Mouse (Mus musculus): ENCODE measurements around the gene Bhlhe41. TPM values are rescaled to one million over a fixed set of nuclear protein-coding genes. Genes with fewer than 3 reads are reported as not detected.

The Bhlhe41 gene
- polyA plus RNA-seq, 1 experiment, result 2.7 TPM

DNA sequence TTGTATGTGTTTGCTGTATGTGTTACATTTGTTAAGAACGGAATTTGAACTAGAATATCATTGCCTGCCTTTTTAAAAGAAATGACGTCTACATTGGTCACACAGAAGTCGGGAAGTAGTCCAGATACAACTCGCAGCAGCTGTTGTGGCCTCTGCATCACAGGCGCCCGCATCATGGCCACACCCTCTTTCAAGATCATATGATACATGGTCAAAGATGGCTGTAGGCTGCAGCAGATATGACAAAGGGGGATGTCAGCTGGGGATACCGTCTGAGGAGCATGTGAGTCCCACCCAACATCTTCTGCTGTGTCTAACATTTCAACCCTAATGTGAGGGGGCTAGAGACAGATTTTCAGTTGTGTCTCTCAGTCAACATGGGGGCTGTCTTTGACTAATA lies 6.7 kb upstream of the Bhlhe41 start:
- Histone ChIP-seq H3K27ac (ENCODE audit: insufficient read depth, low read depth, low read length) (no peak overlapping the region), H3K27me3 (ENCODE audit: control insufficient read depth, insufficient read depth, low read length) (no peaks in the 10 kb centered on the region)
- 80% methylated on average over 7 of the region's 7 CpGs for WGBS

DNA sequence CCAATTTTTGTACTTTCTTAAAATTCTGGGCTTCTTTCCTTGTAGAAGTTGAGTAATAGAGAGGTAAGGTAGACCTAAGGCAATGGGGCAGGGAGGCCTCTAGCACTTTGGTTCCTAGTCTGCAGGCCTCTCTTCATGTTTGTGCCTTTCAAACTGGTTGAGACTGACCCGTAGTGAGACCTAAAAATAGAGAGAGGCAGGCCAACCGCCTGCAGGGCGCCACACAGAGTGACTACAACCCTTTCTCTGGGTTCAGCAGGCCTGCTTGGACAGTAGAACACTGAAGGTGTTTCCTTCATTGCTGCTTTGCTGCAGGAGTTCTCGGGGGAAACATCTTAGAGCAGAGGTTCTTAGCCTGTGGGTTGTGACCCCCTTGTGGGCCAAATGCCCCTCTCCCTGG lies 5.6 kb upstream of the Bhlhe41 start:
- H3K27ac ChIP-seq (ENCODE audit: insufficient read depth, low read depth, low read length), result no peak overlapping the region
- no peaks in the 10 kb centered on the region for H3K36me3 ChIP-seq (ENCODE audit: control insufficient read depth, insufficient read depth, low read length)
- no peak overlapping the region for H3K4me3 ChIP-seq (ENCODE audit: low read depth, low read length)
- WGBS, result 69% methylated on average over 4 of the region's 4 CpGs
- H3K27me3 ChIP-seq (ENCODE audit: control insufficient read depth, insufficient read depth, low read length), result peaks cover 7% of the 10 kb centered on the region; the same call in 1 of the 2 replicates
- no peak for TF ChIP-seq CTCF (IDR thresholded peaks at IDR 0.05; ENCODE audit: extremely low read depth, insufficient read length, insufficient replicate concordance, low read depth, low read length)
- TF ChIP-seq POLR2A (IDR thresholded peaks at IDR 0.05; ENCODE audit: low read depth, low read length), result no peak
- H3K4me1 ChIP-seq (ENCODE audit: control insufficient read depth, insufficient read depth, insufficient read length, low read length), result peaks cover 6% of the 10 kb centered on the region; the same call in 1 of the 2 replicates

More for the DNA sequence above, 6.7 kb upstream of the Bhlhe41 start:
- TF ChIP-seq CTCF (IDR thresholded peaks at IDR 0.05; ENCODE audit: extremely low read depth, insufficient read length, insufficient replicate concordance, low read depth, low read length) (no peak), POLR2A (IDR thresholded peaks at IDR 0.05; ENCODE audit: low read depth, low read length) (no peak)
- H3K36me3 ChIP-seq (ENCODE audit: control insufficient read depth, insufficient read depth, low read length), result no peaks in the 10 kb centered on the region
- H3K4me1 ChIP-seq (ENCODE audit: control insufficient read depth, insufficient read depth, insufficient read length, low read length), result no peaks in the 10 kb centered on the region
- no peak overlapping the region for H3K4me3 ChIP-seq (ENCODE audit: low read depth, low read length)

DNA sequence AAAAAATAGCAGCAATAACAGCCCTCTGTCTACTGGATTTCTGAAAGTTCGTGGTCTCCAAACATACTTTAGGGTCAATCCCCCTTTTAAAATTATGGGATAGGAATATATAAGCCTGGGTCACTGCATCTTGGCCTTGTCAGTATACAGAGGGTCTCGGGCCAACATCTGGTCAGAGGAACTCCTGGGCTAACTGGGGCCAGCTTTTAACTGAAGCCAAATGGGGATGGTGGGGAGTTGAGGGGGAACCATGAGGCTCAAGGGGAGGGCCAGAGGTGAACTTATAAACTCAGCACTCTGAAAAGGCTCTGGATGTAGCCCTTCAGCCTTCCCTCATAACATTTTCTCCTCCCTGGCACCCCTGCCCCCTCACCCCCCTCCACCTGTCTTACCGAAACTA lies 1.8 kb upstream of the Bhlhe41 start:
- Histone ChIP-seq H3K27me3 (ENCODE audit: control insufficient read depth, insufficient read depth, low read length) (peaks cover 29% of the 10 kb centered on the region), H3K27ac (ENCODE audit: insufficient read depth, low read depth, low read length) (no peak overlapping the region), H3K4me3 (ENCODE audit: low read depth, low read length) (no peak overlapping the region), H3K36me3 (ENCODE audit: control insufficient read depth, insufficient read depth, low read length) (no peaks in the 10 kb centered on the region), H3K4me1 (ENCODE audit: control insufficient read depth, insufficient read depth, insufficient read length, low read length) (peaks cover 6% of the 10 kb centered on the region; the same call in 1 of the 2 replicates)
- 68% methylated on average over 3 of the region's 3 CpGs for WGBS
- TF ChIP-seq CTCF (IDR thresholded peaks at IDR 0.05; ENCODE audit: extremely low read depth, insufficient read length, insufficient replicate concordance, low read depth, low read length) (no peak), POLR2A (IDR thresholded peaks at IDR 0.05; ENCODE audit: low read depth, low read length) (no peak)

DNA sequence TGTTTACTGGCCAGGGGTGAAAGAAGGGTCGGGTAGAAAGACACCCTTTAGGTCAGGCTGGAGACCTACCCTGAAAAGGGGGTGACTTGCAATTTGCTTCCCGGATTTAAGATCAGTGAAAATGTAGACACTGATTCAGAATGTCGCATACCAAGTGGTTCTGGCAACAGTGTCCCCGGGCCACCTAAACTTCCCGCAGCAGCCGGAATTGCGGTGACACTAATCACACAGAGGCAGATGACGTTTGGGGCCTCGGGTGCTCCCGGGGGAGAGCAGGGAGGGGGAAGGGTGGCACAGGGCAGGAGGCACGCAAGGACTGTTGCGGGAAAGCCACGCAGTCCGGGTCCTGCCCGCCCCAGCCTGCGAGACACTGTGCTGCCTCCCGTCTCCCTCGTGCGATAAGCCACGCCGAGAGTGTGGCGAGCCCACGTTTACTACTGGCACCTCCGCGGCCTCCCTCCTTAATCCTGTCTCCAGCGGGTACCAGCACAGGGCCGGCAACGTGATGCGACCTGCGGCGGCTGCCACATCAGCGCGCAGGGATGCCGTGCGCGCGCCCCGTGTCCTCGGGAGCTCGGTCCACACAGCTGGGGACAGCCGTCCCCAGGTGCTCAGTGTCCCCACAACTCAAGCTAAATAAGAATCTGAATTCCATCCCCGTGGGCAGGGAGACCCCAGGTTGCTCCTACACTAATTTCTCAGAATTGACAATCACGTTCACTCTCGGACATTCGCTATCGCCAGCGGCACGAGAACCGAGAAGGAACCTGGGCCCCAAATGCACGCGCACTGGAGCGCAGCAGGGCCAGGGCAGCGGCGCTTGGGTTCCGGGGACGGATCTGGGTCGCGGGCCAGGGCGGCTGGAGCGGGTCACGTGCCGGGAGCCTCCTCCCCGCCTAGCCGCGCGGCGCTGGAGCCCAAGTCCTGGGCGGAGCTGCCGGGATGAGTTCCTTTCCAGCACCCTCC lies 811 bp upstream of the Bhlhe41 start:
- WGBS, result 1% methylated on average over 69 of the region's 69 CpGs
- Histone ChIP-seq H3K4me1 (ENCODE audit: control insufficient read depth, insufficient read depth, insufficient read length, low read length) (peaks cover 6% of the 10 kb centered on the region; the same call in 1 of the 2 replicates), H3K27ac (ENCODE audit: insufficient read depth, low read depth, low read length) (peak overlapping the region; percentile 82), H3K27me3 (ENCODE audit: control insufficient read depth, insufficient read depth, low read length) (peaks cover 29% of the 10 kb centered on the region), H3K4me3 (ENCODE audit: low read depth, low read length) (peak overlapping the region; percentile 64), H3K36me3 (ENCODE audit: control insufficient read depth, insufficient read depth, low read length) (no peaks in the 10 kb centered on the region)
- TF ChIP-seq CTCF (IDR thresholded peaks at IDR 0.05; ENCODE audit: extremely low read depth, insufficient read length, insufficient replicate concordance, low read depth, low read length) (no peak), POLR2A (IDR thresholded peaks at IDR 0.05; ENCODE audit: low read depth, low read length) (0 out of 2 replicates have a peak, but pooled peaks have one; percentile 37)

DNA sequence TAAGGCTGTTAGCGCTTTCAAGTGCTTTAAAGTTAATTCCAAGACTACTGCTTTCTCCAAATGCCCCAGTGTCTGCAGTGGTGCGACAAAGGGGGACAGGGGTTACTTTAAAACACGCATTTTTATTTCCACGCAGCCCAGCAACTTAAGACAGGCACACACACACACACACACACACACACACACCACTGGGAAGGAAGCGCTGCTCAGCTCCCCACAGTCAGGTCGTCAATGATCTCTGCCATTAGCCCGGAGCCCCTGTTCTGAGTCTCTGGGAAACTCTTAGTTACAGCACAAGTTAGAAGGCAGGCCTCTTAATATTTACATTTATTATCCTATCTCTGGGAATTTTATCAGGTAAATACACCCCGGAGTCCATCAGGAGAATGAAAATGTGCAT lies 1.2 kb downstream of the Bhlhe41 start:
- Histone ChIP-seq H3K4me1 (ENCODE audit: control insufficient read depth, insufficient read depth, insufficient read length, low read length) (peaks cover 6% of the 10 kb centered on the region; the same call in 1 of the 2 replicates), H3K27ac (ENCODE audit: insufficient read depth, low read depth, low read length) (peak overlapping the region; percentile 49; the same call in 1 of the 2 replicates), H3K4me3 (ENCODE audit: low read depth, low read length) (peak overlapping the region; percentile 61), H3K36me3 (ENCODE audit: control insufficient read depth, insufficient read depth, low read length) (no peaks in the 10 kb centered on the region), H3K27me3 (ENCODE audit: control insufficient read depth, insufficient read depth, low read length) (peaks cover 29% of the 10 kb centered on the region)
- no peak for TF ChIP-seq POLR2A (IDR thresholded peaks at IDR 0.05; ENCODE audit: low read depth, low read length)
- TF ChIP-seq CTCF (IDR thresholded peaks at IDR 0.05; ENCODE audit: extremely low read depth, insufficient read length, insufficient replicate concordance, low read depth, low read length), result no peak
- 5% methylated on average over 8 of the region's 8 CpGs for WGBS

DNA sequence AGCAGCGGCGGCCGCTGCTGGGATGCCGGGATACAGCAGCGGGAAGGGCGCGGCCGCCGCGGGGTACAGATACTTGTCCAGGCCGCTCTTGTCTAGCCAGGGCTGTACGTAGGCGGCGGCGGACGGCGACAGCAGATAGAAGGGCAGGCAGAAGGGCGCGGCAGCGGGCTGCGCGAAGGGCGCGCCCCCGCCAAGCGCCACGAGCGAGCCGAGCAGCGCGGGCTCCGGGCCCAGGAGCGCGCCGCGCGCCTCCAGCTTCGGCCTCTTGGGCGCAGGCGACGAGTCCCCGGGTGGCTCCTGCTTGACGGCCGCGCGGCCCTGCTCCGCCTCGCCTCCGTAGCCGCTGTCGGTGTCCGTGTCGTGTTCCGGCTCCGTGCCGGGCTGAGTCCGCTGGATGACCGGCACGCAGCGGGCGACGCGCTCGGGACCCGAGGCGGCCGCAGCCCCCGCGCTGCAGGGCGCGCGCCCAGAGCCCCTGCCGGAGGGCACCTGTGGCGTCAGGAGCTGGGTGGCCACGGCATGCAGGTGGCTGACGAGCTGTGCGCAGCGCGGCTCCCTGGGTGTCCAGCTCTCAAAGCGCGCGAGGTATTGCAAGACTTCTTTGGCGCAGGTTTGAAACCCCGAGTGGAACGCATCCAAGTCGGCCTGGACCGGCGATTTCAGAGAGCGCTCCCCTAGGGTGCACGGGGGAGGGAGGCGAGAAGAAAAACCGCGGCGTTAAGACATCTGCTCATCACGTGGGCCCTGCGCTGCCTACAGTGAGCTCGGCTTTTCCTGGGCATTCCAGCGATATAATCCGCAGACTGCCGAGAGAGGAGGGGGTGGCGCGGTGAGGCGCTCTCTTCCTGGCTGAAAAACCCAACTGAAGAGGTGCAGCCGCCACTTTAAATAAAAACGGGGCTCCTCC lies 2.0 kb downstream of the Bhlhe41 start:
- TF ChIP-seq CTCF (IDR thresholded peaks at IDR 0.05; ENCODE audit: extremely low read depth, insufficient read length, insufficient replicate concordance, low read depth, low read length), result no peak
- TF ChIP-seq POLR2A (IDR thresholded peaks at IDR 0.05; ENCODE audit: low read depth, low read length), result 0 out of 2 replicates have a peak, but pooled peaks have one; percentile 18
- Histone ChIP-seq H3K27ac (ENCODE audit: insufficient read depth, low read depth, low read length) (peak overlapping the region; percentile 49), H3K27me3 (ENCODE audit: control insufficient read depth, insufficient read depth, low read length) (peaks cover 29% of the 10 kb centered on the region), H3K36me3 (ENCODE audit: control insufficient read depth, insufficient read depth, low read length) (no peaks in the 10 kb centered on the region), H3K4me1 (ENCODE audit: control insufficient read depth, insufficient read depth, insufficient read length, low read length) (peaks cover 6% of the 10 kb centered on the region; the same call in 1 of the 2 replicates), H3K4me3 (ENCODE audit: low read depth, low read length) (peak overlapping the region; percentile 61)
- 1% methylated on average over 105 of the region's 105 CpGs for whole genome bisulfite sequencing

Data from small intestine, adult 2 months (tissue).